Mouse (Mus musculus) frontal cortex, postnatal 36 days (tissue): ENCODE results near the gene Lix1.

ENCODE experiments used
- DNase-seq, 2 experiments: peaks; one replicate each; pipeline ENCODE4 v3.0.0; 2022; ENCODE audit warnings: low spot score in 2 of 2

The Lix1 gene

GRCm38 (mm10) chr17:17412176-17412575, 9.7 kb downstream of the Lix1 start:
- DNase-seq, result no peak

GRCm38 (mm10) chr17:17414206-17414605, 11.7 kb downstream of the Lix1 start:
- DNase-seq, result no peak

- no peak for DNase-seq
Observed at GRCm38 (mm10) chr17:17424609-17425307, 22.3 kb downstream of the Lix1 start.

GRCm38 (mm10) chr17:17425308-17425813, 22.9 kb downstream of the Lix1 start:
- DNase-seq, result no peak

GRCm38 (mm10) chr17:17425906-17426305, 23.4 kb downstream of the Lix1 start:
- no peak for DNase-seq

GRCm38 (mm10) chr17:17428888-17429287, 26.4 kb downstream of the Lix1 start:
- DNase-seq, result peak in 1 of 2 experiments; percentile 38

- DNase-seq, result no peak
Observed at GRCm38 (mm10) chr17:17433679-17434078, 31.2 kb downstream of the Lix1 start.

- no peak for DNase-seq
Observed at GRCm38 (mm10) chr17:17438576-17439191, 36.2 kb downstream of the Lix1 start.

- no peak for DNase-seq
Observed at GRCm38 (mm10) chr17:17441876-17442498, 39.5 kb downstream of the Lix1 start.

- DNase-seq, result no peak
Observed at GRCm38 (mm10) chr17:17444297-17444886, 41.9 kb downstream of the Lix1 start.

GRCm38 (mm10) chr17:17446683-17447082, 44.2 kb downstream of the Lix1 start:
- no peak for DNase-seq

- DNase-seq, result no peak
Observed at GRCm38 (mm10) chr17:17447821-17448220, 45.3 kb downstream of the Lix1 start.

- DNase-seq, result peak; percentile 15 to 16
Observed at GRCm38 (mm10) chr17:17448737-17449440, 46.4 kb downstream of the Lix1 start.

GRCm38 (mm10) chr17:17449441-17449770, 46.9 kb downstream of the Lix1 start:
- DNase-seq, result peak in 1 of 2 experiments; percentile 12

- no peak for DNase-seq
Observed at GRCm38 (mm10) chr17:17451102-17451501, 48.6 kb downstream of the Lix1 start.

- DNase-seq, result no peak
Observed at GRCm38 (mm10) chr17:17452617-17453016, 50.1 kb downstream of the Lix1 start.

- no peak for DNase-seq
Observed at GRCm38 (mm10) chr17:17454573-17454972, 52.1 kb downstream of the Lix1 start.

GRCm38 (mm10) chr17:17485789-17486188, 83.3 kb downstream of the Lix1 start:
- DNase-seq, result no peak

GRCm38 (mm10) chr17:17490820-17491621, 88.5 kb downstream of the Lix1 start:
- no peak for DNase-seq

- no peak for DNase-seq
Observed at GRCm38 (mm10) chr17:17491622-17492001, 89.1 kb downstream of the Lix1 start.

GRCm38 (mm10) chr17:17492116-17492515, 89.6 kb downstream of the Lix1 start:
- no peak for DNase-seq
